Comparison of ENCODE assay signal across 29 mouse cellular contexts in genomic region chr2:20654058-20654457, GRCm38 (mm10).
DNase-seq lines count a peak whose midpoint lies in the region; ATAC-seq and TF ChIP-seq lines count a peak whose summit lies in the region.
"Had no signal": no experiment of that assay in that cellular context is flagged by ENCODE, and none has a peak within 500 bp of the region (broad histone marks: within the 10 kb centered on the region; RNA-seq: fewer than 3 reads in every experiment).

No protein-coding gene starts in this region.

- 25% methylated on average over 8 of the region's 8 CpGs for WGBS in kidney, embryonic 14.5 days
- WGBS in kidney, postnatal 0 days = 33% methylated on average over 8 of the region's 8 CpGs

- no peak for DNase-seq in kidney, adult 8-10 months
- DNase-seq in kidney, postnatal 0 days (ENCODE audit: low spot score) = peak; percentile 56
- DNase-seq in kidney, postnatal 14 days = no peak
- DNase-seq in ES-E14 (ENCODE audit: low read depth, low spot score) = no peak
- DNase-seq in spleen, postnatal 14 days (ENCODE audit: low spot score in 2 of 2) = no peak
- no peak for DNase-seq in left cerebral cortex, adult 11 months (ENCODE audit: low spot score)
- DNase-seq: adrenal gland, postnatal 10 days; adrenal gland, postnatal 36 days; B cell, adult 2 months; cerebellum, adult 18-20 months; cerebellum, adult 9-10 months; cerebellum, postnatal 14 days; forebrain, postnatal 0 days; gastrocnemius, postnatal 25 days; heart, adult 18-20 months; heart, postnatal 10 days; heart, postnatal 4 days had no signal

- no peak overlapping the region for H3K27ac ChIP-seq in kidney, embryonic 14.5 days (ENCODE audit: low read depth, low read length)
- H3K27ac ChIP-seq in kidney, postnatal 0 days = no peak overlapping the region
- peak overlapping the region; percentile 97 for H3K27ac ChIP-seq in ES-E14 (ENCODE audit: insufficient read depth, low read depth, low read length, poor library complexity, severe bottlenecking)
- H3K27ac ChIP-seq: embryonic facial prominence, embryonic 12.5 days; heart, embryonic 15.5 days; hindbrain, embryonic 14.5 days; hindbrain, postnatal 0 days had no signal

- H3K4me2 ChIP-seq in kidney, embryonic 14.5 days (replicated peaks; ENCODE audit: low read depth, low read length) = no peak overlapping the region
- no peak overlapping the region for H3K4me2 ChIP-seq in kidney, postnatal 0 days (ENCODE audit: low read length)
- H3K4me2 ChIP-seq: embryonic facial prominence, embryonic 12.5 days; heart, embryonic 12.5 days; heart, embryonic 15.5 days; hindbrain, embryonic 14.5 days had no signal

- no peak overlapping the region for H3K9ac ChIP-seq in kidney, embryonic 14.5 days (ENCODE audit: low read depth, low read length)
- no peak overlapping the region for H3K9ac ChIP-seq in kidney, postnatal 0 days (ENCODE audit: low read depth, low read length)
- H3K9ac ChIP-seq in ES-E14 (ENCODE audit: insufficient read depth, low read depth, low read length, poor library complexity, severe bottlenecking) = peak overlapping the region; percentile 69
- H3K9ac ChIP-seq: embryonic facial prominence, embryonic 12.5 days; forebrain, postnatal 0 days; heart, embryonic 12.5 days; heart, embryonic 15.5 days; hindbrain, embryonic 14.5 days had no signal

- H3K36me3 ChIP-seq in kidney, embryonic 14.5 days (ENCODE audit: control insufficient read depth, insufficient read depth, low read length) = no peaks in the 10 kb centered on the region
- no peaks in the 10 kb centered on the region for H3K36me3 ChIP-seq in kidney, postnatal 0 days (ENCODE audit: insufficient read depth, low read length)
- peaks cover 19% of the 10 kb centered on the region for H3K36me3 ChIP-seq in E14TG2a.4 (ENCODE audit: insufficient read depth, low read length)
- H3K36me3 ChIP-seq in ES-E14 (ENCODE audit: control insufficient read depth, insufficient read depth, low read length, poor library complexity, severe bottlenecking) = peaks cover 4% of the 10 kb centered on the region; the same call in 1 of the 2 replicates
- H3K36me3 ChIP-seq: embryonic facial prominence, embryonic 12.5 days; G1E; heart, embryonic 12.5 days; heart, embryonic 15.5 days had no signal

- peak; percentile 30; the same call in 1 of the 2 replicates for ATAC-seq in kidney, embryonic 14.5 days (ENCODE audit: low FRiP score, low TSS enrichment)
- ATAC-seq in kidney, postnatal 0 days (replicated peaks; ENCODE audit: low FRiP score, low read depth) = no peak
- ATAC-seq: forebrain, embryonic 14.5 days; forebrain, postnatal 0 days; hindbrain, postnatal 0 days; inflammation-experienced regulatory T-cells, adult 6 months; Patski had no signal

- H3K27me3 ChIP-seq in kidney, embryonic 14.5 days (ENCODE audit: control insufficient read depth, insufficient read depth, low read length) = no peaks in the 10 kb centered on the region
- no peaks in the 10 kb centered on the region for H3K27me3 ChIP-seq in kidney, postnatal 0 days (ENCODE audit: insufficient read depth, low read length)
- no peaks in the 10 kb centered on the region for H3K27me3 ChIP-seq in E14TG2a.4 (ENCODE audit: insufficient read depth, low read length)
- H3K27me3 ChIP-seq: CH12.LX; embryonic facial prominence, embryonic 12.5 days; heart, embryonic 12.5 days; heart, embryonic 15.5 days; Patski had no signal

- in situ Hi-C loops in ES-E14 (cut with MboI; ENCODE audit: low sequenced_read_pairs in 2 of 2, unreplicated experiment in 2 of 2) = no loop called here

- H3K4me1 ChIP-seq in kidney, embryonic 14.5 days (ENCODE audit: control insufficient read depth, insufficient read depth, low read length) = no peaks in the 10 kb centered on the region; the same call in none of the 2 replicates
- H3K4me1 ChIP-seq in kidney, postnatal 0 days (replicated peaks; ENCODE audit: insufficient read depth, low read length) = peaks cover 8% of the 10 kb centered on the region; the same call in 1 of the 2 replicates
- H3K4me1 ChIP-seq in E14TG2a.4 (replicated peaks; ENCODE audit: low read depth, low read length) (peaks cover 92% of the 10 kb centered on the region), ES-E14 (ENCODE audit: control insufficient read depth in 2 of 2, insufficient read depth in 2 of 2, low read length in 2 of 2, poor library complexity in 1 of 2) (peaks cover 43 to 45% of the 10 kb centered on the region in 2 experiments)

- no peak overlapping the region for H3K4me3 ChIP-seq in kidney, embryonic 14.5 days (ENCODE audit: low read length)
- H3K4me3 ChIP-seq in kidney, postnatal 0 days (replicated peaks; ENCODE audit: low read depth, low read length) = no peak overlapping the region
- peak overlapping the region; percentile 69 for H3K4me3 ChIP-seq in E14TG2a.4 (replicated peaks; ENCODE audit: low read length)
- peak overlapping the region; percentile 7 to 41; a peak in 3 of 4 replicates for H3K4me3 ChIP-seq in ES-E14 (ENCODE audit: insufficient read depth in 1 of 2, low read depth in 1 of 2, low read length in 2 of 2, poor library complexity in 1 of 2, severe bottlenecking in 1 of 2)
- H3K4me3 ChIP-seq: embryonic facial prominence, embryonic 12.5 days; heart, embryonic 12.5 days; heart, embryonic 15.5 days had no signal

- no peak for TF ChIP-seq CTCF in kidney, postnatal 0 days (IDR thresholded peaks at IDR 0.05; ENCODE audit: low read depth)
- no peak for TF ChIP-seq CTCF in E14TG2a.4 (conservative IDR thresholded peaks at IDR 0.05; ENCODE audit: low read length)

- H3K9me3 ChIP-seq in kidney, embryonic 14.5 days (ENCODE audit: control insufficient read depth, low read length) = no peaks in the 10 kb centered on the region
- H3K9me3 ChIP-seq in kidney, postnatal 0 days (replicated peaks; ENCODE audit: low read length) = no peaks in the 10 kb centered on the region
- H3K9me3 ChIP-seq in E14TG2a.4 (ENCODE audit: low read length) (no peaks in the 10 kb centered on the region), ES-E14 (ENCODE audit: control insufficient read depth, insufficient read depth, low read depth, low read length) (no peaks in the 10 kb centered on the region)
- H3K9me3 ChIP-seq: embryonic facial prominence, embryonic 12.5 days; G1E; heart, embryonic 12.5 days; heart, embryonic 15.5 days had no signal

TF ChIP-seq in ES-E14, 5 proteins besides CTCF, POLR2A, EP300 and RAD21:
- no peak for TF ChIP-seq ZC3H11A (IDR thresholded peaks at IDR 0.05; ENCODE audit: borderline replicate concordance, low read depth, low read length)
- TF ChIP-seq HCFC1 (IDR thresholded peaks at IDR 0.05; ENCODE audit: borderline replicate concordance, insufficient read depth, low read length) = no peak
- no peak for TF ChIP-seq MAFK (IDR thresholded peaks at IDR 0.05; ENCODE audit: insufficient read depth, low read depth, low read length)
- TF ChIP-seq ZNF384 (IDR thresholded peaks at IDR 0.05; ENCODE audit: low read depth, low read length) = no peak
- TF ChIP-seq CHD2 (IDR thresholded peaks at IDR 0.05; ENCODE audit: low read depth, low read length) = no peak

Comparison
In these comparisons a context has a peak if more than half of its experiments do, and no peak if none do; other contexts are left out.
1. H3K4me3 ChIP-seq: peak in E14TG2a.4 (single experiment) and ES-E14 (2 of 2); none in kidney, embryonic 14.5 days (single experiment) and kidney, postnatal 0 days (single experiment).